Mouse (Mus musculus) cerebellum, adult 2 months (tissue): Measurements from ENCODE around the gene Flnc.

Source experiments
- CTCF ChIP-seq: fragments of 200-500 bp; IDR thresholded peaks from 2 replicates; pipeline ENCODE4 v1.5.1; 2011; ENCODE audit warnings: low read depth, mild to moderate bottlenecking, control low read depth, low read length, moderate library complexity, borderline replicate concordance; ENCODE audit not compliant: insufficient read depth
- POLR2A ChIP-seq: fragments of 200-500 bp; IDR thresholded peaks from 2 replicates; pipeline ENCODE4 v1.6.1; 2011; ENCODE audit warnings: low read length, control low read depth, borderline replicate concordance; ENCODE audit not compliant: insufficient read depth

DNA sequence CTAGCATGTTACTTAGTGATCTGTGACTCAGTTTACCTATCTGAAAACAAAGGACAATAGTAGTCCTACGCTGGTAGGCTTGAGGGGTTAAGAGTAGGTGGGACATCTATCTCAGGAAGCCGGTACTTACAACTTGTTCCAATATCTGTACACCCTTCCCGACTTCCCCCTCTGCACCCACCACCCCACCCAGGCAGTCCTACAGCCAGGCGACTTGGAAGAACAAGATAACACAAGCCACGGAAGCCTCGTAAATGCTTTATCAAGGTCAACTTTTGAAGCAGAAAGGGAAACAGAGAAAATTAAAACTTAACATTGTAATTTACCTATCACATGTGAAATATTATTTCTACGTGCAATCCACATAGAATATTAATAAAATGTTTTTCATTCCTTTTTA is 67.1 kb downstream of the Flnc start:
- TF ChIP-seq POLR2A = no peak
- TF ChIP-seq CTCF = no peak
